Mouse (Mus musculus): ENCODE measurements around the gene Pptc7.

Pptc7 gene

DNA sequence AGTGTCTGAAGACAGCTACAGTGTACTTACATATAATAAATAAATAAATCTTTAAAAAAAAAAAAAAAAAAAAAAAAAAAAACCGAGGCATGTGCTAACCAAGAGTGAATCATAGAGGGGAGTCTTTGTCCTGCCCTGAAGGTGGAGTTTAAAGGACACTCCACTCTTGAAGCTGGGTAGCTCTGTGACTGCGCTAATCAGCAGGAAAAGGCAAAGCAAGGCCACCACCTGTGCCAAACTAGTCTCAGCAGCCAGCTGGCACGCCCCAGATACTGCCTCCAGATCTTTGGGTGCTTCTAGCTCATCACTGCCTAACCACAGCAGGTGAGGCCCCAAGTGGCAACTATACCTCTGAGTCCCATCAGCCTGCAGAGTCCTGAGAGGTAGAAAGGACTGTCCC is 50.5 kb downstream of the Pptc7 start:
- DNase-seq, result peak in 1 of 2 experiments; percentile 43

DNA sequence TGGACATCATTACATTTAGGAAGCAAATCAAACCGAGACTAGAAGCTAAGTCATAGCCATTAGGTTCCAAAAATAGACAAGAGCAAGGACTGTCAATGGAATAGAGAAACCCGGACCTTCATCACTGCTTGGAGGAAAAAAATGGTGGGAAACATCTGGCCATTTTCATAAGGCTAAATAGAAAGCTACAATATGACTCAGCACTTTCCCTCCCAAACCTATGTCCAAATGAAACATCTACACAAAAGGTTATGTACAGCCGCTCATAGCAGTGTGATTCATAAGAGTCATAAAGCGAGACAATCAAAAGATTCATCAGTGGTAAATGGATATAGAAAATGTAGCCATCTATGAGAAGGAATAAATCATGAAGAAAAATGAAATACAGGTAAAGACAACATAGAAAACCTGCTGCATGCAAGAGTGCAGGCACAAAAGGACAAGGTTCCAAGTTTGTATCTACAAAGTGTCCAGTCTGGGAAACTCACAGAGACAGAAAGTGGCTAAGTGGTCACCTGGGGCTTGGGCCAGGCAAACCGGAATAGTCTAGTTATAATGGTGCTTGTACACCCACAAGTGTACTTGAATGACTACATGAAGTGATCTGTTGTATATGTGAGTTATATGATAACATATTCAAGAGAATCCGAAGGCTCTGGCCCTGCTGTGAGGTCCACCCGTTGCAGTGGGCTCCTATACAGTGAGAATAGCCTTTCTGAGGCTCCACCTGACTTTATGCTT is 52.6 kb downstream of the Pptc7 start:
- no peak for DNase-seq

DNA sequence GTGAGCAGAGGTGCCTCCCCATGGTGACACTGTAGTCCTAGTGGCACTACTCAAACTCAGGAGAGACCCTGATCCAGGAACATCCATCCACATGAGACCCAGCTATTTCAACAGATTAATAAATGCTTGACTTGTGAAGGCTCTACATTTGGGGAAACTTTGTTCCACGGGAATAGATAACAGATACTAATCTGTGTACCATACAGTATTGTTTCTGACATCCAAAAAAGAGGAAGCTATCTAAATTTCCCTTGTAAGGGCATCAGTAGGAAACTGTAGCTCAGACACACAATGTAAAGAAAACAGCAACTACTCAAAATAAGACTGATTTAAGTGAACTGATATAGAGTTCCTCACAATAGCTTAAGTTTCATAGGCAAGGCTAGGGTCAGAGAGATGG is 58.7 kb downstream of the Pptc7 start:
- no peak for DNase-seq

DNA sequence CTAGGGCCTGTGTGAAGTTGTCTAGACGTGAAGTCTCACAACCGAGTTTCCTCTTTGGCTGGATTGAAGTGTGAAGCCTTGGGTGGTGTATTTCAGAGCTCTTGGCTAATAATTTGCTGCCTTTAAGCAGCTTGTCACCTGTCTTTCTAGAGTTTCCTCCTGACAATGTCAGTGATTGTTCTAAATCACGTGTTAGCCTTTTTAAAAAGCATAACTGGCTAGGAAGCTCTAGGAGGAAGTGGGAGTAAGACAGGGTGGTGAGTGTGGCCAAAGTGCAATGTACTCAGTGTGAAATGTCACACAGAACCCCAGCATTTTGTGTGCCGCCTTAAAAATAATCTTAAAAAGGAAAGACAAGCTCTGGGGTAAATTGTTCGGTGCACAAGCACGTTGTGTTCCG is 59.6 kb downstream of the Pptc7 start:
- no peak for DNase-seq

DNA sequence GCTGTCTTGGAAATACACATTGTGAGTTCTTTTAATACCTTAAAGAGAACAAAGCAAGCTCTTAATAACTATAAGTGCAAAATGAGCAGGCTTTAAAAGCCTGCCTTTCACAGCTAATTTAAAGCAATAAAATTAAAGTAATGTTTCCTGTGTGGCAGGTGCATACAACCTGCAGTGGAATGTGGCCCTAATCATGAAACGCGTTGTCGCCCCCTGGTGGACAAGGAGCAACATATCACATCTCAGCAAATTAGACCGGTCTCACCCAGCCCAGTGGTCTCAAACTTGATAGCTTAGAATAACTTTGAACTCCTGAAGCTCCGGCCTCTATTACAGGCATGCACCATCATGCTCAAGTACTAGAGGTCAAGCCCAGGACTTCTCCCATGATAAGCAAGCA is 60.1 kb downstream of the Pptc7 start:
- peak; percentile 84 to 88 for DNase-seq

DNA sequence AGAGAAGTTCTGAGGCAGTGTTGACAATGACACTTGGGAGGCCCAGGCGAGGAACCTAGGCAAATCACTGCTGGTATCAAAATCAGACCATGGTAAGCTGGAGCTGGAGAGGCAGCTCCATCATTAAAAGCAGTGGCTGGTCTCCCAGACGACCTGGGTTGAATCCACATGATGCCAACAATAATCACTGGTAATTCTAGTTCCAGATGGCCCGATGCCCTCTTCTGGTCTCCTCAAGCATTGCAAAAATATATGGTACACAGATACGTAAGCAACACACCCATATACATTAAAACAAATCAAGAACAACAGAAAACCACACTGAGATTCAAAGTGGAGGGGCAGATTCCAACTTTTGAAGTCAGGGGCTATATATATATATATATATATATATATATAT is 61.6 kb downstream of the Pptc7 start:
- peak in 1 of 2 experiments; percentile 31 for DNase-seq

DNA sequence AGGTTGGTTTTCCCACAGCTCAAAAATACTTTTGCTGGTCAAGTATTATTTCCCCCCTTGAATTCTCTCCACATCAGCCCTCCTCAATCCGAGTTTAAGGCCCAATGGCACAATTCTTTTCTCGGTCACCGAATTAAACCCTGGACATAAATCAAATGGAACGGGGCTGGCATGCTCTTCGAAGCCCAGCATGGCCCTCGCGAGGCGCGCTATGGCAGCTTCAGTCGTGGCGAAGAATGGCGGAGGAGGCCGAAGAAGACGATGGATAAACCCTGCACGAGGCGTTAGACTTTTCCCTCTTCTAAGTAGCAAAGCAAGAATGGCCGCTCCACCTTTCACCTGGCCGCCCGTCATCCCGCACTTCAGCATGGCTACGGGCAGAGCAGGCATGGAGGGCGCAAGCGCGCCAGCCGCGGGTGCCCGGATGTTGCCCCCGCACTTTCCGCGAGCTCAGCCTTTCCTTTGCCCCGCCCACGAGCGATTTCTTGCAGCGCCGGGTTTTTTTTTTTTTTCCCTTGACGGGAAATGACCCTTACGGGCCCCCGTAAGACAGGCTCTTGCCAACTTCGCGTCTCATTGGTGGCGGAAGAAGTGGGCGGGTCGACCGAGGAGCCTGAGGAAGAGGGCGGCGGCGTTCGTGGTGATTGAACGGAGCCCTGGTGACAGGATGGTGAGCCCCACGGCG is 69.8 kb downstream of the Pptc7 start, which contains the start of the genes Rad9b and Vps29:
Gene Rad9b (minus strand): TSS at position 427 of the 685 bp plus-strand sequence.
Gene Vps29 (plus strand): TSS at position 563 of the 685 bp plus-strand sequence.
- DNase-seq, result peak; percentile 100

DNA sequence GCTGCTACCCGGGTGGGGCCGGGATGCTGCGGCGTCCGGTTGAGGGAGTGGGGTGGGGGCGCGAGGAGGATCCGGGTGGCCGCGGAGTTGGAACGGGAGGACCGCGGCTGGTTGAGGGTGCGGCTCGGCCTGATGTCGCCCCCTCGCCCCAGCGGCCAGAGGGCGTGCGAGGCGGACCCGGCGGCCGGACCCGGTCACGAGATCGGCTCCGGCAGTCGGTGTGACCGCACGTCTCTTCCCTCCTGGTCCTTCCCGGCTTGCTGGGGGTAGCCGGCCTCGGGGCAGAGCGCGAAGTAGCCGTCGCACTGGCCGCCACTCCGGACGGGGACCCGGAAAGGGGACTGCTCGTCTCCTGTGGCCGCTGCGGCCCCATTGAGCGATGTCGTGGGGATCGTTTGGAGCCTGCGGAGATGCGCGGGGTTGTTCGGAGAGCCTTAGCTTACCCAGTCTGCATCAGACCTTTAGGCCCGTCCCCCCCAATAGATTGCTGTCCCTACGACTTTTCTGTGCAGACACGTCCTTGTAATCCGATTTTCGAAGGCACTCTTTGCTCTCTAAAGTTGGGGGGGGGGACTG is 70.4 kb downstream of the Pptc7 start:
- DNase-seq, result no peak

DNA sequence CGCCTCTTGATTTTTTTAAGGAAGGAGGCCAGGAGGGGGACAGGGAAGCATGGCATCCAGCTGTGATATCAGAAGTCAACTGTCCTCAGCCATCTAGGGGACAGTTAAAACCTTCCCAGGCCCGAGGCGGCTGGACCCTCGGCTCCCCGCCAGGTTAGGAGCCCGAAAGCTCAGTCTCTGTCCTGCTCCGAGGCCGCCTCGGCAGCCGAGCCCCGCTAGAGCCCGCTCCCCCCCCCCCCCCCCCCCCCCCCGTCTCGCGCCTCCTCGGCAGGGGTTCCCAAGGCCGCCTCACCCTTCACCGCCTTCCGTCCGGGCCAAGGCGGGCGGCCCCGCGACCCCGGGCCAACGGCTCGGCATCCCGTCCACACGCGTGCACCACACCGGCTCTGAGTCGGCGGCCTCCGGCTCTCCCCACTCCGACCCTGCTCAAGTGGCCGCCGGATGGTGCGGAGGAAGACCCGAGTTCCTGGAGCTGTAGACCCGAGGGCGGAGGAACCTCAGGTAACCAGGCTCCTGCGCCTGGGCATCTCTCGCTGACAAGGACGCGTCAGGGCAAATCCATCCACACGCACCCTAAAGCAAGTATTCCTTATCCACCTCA is 87.5 kb downstream of the Pptc7 start, which contains the start of gene Gpn3:
Gene Gpn3 (plus strand): TSS at position 286 of the 601 bp plus-strand sequence.
- peak in 1 of 2 experiments; percentile 69 for DNase-seq

DNA sequence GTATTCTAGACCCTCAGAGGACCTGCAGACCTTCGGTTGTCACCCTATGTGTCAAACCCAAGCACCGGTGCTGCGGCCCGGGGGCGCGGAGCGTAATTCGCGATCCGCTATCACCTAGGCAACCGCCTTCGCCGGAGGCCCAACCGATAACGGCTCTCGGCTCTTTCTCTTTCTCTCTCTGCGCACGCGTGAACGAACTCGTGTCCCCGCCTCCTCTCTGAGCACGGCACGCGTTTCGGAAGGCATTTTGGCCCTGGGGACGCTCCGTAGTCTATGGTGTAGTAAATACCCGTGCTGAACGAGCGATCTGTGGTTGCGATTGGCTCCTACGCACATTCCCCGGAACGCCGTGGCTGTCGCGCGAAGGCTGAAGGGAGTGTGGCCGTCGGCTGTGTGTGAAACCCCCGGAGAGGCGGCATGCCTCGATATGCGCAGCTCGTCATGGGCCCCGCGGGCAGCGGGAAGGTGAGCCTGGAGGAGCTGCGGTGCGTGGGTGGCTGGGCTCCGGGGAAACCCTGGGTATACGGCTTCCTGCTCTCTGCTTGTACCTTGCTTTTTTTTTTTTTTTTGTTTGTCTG is 88.1 kb downstream of the Pptc7 start, which contains the start of gene Fam216a:
Gene Fam216a (minus strand): TSS at position 173 of the 578 bp plus-strand sequence.
- peak; percentile 100 for DNase-seq

DNA sequence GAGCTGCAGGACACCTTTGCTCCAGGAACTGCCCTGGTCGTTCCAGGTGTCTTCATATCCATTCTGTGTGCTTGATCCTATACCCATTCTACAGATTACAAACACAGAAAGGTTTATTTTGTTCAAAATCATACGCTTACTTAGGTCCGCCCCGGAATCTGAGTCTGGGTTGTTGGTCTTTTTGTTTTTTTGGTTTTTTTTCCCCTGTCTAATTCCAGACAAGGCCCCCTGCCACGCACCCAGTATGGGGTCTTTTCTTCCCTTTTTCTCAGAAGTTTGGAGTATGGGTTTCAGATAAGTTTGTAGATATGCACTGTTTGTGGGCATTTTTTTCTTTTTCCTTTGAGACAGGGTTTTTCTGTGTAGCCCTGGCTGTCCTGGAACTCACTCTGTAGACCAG is 88.7 kb downstream of the Pptc7 start:
- peak in 1 of 2 experiments; percentile 40 for DNase-seq
